Mouse (Mus musculus): ENCODE measurements around the gene Gm5148. TPM values are rescaled to one million over a fixed set of nuclear protein-coding genes. Genes with fewer than 3 reads are reported as not detected.
A peak's percentile ranks its signal among the peaks of the same experiment; 100 is the strongest.

The Gm5148 gene
- polyA plus RNA-seq, 1 experiment, result 6.5 TPM

- no peak for DNase-seq (ENCODE audit: low spot score)
These were observed 14.1 kb upstream of the Gm5148 start for GRCm38 (mm10) chr3:37738171-37738950.

DNA sequence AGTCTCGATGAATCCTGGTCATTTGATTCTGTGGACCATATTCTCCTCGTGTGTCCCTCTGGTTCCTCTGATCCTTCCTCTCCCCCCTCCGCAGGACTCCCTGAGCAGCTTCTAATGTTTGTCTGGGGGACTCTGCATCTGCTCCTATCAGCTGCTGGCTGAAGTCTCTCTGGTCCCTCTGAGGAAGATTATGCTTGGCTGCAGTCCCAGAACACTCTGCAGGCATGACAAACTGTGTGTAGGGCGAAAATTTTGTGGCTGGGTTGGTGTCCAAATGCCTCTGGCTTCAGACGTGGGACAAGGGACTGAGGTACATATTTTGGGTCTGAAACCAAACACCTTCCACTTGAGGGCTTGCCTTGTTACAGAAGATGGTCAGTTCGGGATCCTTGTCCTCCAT lies 13.1 kb upstream of the Gm5148 start:
- no peak for DNase-seq (ENCODE audit: low spot score)

DNA sequence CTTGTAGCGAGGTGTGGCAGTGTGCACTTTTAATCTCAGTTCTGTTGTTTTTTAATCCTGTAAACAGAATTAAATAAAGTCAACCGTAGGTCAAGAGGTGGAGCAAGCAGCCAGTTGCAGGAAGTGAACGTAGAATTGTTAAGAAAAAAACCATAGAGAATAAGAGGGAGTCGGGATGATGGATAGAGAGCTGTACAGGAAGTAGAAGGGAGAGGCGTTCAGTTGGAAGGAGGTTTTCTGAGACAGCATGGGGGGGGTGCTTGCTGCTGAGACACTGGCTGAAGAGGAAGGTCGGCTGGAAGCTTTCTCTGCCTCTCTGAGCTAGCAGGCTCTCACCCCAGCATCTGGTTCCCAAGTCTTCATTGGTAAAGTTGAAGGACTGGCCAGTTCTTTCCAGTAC lies 10.9 kb upstream of the Gm5148 start:
- no peak for DNase-seq (ENCODE audit: low spot score)

DNA sequence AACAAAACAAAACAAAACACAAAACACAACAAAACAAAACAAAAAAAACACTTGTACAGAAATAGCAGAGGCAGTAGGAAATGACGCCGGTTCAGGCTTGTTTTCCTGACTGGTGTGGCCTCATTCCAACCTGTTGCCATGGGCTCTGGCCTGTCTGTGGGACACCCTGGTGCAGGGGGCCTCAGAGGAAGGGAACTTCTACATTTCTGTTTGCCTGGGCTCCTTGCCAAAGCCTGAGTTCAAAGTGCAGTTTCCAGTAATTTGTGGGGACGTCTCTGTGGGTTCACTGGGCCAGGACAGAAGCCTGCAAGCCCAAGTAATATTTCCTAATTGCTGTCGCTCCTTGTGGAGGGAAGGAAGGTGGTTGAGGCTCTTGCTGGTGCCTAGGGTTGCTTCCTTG lies 4.9 kb upstream of the Gm5148 start:
- DNase-seq (ENCODE audit: low spot score), result no peak

DNA sequence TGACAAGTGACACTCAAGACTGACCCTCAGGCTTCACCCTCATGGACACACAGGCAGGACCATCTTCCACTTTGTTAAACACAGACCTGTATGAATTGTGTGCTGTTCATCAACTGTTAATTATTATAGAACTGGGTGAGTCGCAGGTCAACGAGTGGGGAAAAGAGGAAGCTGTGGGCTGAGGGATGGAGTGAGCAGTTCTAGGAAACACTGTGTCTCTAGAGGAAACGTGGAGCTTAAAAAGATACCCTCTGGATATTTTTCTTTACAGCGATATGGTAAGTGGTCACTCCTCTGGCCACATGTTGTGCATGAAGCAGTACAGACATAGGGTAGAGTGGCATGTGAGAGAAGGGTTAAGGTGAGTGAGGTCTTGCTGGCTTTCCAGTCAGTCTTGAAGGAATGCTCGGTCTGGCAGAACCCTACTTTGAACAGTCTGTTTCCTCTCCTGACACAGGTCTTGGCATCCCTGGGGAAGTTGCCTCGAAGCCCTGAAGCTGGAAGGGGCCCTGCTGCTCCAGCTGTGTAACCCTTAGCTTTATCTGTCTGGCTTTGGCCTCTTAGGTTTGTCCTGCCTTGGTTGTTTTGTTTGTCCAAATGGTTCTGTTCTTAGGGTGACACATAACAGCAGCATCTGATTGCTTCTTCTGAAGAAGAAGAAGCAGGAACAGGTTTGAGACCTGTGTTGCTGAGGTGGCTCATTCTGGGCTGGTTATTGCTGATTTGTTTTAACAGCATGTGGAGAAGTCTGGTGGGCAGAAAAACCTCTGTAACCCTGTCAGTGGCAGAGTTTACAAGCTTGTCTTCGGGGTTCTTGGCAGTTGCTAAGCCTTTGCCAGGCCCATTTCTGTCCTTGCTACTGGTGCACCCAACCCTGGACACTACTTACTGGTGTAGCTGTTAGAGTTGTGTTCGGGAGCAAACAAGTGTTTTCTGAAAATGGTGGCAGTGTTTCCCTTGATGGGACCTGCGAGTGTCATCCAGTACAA lies 4.1 kb upstream of the Gm5148 start:
- DNase-seq (ENCODE audit: low spot score), result no peak

- DNase-seq (ENCODE audit: low spot score), result no peak
These were observed 3.1 kb upstream of the Gm5148 start for GRCm38 (mm10) chr3:37727392-37727791.

GRCm38 (mm10) chr3:37726501-37727140 lies 2.3 kb upstream of the Gm5148 start:
- no peak for DNase-seq (ENCODE audit: low spot score)

GRCm38 (mm10) chr3:37724946-37725735 lies 851 bp upstream of the Gm5148 start:
- no peak for DNase-seq (ENCODE audit: low spot score)

GRCm38 (mm10) chr3:37723662-37724170 lies 574 bp downstream of the Gm5148 start:
- no peak for DNase-seq (ENCODE audit: low spot score)

- DNase-seq (ENCODE audit: low spot score), result no peak
These were observed 1.2 kb downstream of the Gm5148 start for GRCm38 (mm10) chr3:37723061-37723521.

DNA sequence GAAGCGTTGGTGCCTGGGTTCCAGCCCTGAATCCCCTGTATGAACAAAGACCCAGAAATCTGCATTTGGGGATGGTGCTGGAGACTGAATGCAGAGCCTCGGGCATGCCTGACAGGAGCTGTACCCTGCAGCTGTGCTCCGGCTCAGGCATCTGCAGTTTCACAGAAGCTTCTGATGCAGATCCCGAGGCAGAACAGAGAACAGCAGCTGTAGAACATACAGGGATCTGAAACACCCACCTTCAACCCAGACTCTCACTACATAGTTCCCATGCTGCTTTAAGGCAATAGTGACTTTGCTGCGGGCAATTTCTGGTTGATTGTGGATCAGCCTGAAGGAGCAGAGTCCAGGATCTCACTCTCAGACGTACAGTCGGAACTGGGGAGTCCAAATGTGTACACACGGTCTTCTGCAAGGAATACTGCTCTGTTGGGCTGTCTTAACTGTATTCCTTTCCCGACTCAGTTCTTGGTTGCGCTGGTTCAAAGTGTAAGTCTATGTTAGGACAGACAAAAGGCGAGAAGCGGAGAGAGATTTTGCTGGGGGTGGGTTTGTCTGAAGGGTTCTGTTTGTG lies 1.7 kb downstream of the Gm5148 start:
- DNase-seq (ENCODE audit: low spot score), result no peak

DNA sequence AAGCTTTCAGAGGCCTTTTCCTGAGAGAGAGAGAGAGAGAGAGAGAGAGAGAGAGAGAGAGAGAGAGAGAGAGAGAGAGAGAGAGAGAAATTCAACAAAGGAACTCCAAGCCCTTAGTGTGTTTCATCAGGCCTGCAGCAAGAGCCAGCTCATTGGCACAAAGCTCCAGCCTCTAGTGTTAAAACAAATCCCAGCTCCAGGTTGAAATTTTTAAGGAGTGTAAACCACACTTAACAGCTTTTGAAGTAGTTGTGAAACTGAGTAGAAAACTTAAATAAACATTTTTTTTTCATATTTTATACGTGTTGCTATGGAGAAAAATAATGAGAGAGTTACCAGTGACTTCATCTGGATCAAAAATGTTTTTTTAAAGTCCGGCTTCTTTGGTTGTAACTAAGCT lies 7.3 kb downstream of the Gm5148 start:
- DNase-seq (ENCODE audit: low spot score), result no peak

- DNase-seq (ENCODE audit: low spot score), result no peak
These were observed 8.6 kb downstream of the Gm5148 start for GRCm38 (mm10) chr3:37715734-37716133.

- peak; percentile 41 for DNase-seq (ENCODE audit: low spot score)
These were observed 11.8 kb downstream of the Gm5148 start for GRCm38 (mm10) chr3:37712501-37712900.

DNA sequence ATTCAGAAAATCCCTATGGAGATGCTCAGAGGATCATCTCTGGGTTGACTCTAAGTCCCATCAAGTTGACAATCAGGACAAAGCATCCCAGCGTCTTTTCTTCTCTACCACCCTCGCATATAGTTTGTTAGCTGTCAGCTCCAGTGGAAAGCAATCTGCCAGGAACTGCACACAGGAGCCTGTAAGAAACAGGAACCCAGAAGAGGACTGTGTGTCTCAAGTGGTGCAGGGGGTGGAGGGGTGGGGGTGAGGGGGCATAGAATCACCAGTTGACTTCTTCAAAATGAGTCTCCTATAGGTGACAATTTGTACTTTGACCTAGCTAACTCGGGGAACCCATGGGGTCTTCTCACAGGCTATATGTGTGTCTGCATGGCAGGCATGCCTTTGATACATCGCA lies 12.7 kb downstream of the Gm5148 start:
- DNase-seq (ENCODE audit: low spot score), result no peak

DNA sequence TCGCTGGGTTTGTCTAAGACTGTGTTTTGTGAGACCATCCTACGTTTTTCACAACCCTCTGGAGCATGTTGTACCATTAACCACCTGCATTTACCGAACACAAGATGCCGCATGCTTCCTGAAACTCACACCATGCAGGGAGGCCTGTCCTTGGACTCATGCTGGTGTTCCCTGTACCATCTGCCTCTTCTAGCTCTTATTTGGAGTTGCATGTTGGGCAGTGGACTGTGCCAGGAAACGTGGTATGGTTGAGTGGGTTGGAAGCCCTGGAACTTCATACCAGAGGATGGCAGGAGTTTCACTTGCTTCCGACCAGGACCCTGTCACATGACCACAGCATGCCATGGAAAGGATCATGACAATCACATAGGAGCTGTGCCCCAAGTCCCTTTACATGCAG lies 16.5 kb downstream of the Gm5148 start:
- DNase-seq (ENCODE audit: low spot score), result no peak

DNA sequence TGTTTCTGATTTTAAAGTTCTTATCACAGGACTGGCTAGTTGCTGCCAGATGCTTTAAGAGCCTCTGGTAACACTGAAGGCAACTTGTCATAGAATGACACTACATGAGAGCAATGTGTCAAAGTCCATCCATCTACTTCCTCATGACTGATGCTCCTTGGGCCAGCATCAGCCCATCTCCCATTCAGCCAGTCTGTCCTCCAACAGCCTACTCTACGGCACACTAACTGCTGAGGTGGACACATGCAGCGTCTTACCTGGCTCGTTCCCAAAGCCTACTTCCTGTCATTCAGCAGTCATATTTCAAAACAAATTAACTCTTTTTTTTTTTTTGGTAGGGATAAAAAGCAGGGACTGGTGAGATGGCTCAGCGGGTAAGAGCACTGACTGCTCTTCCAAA lies 17.9 kb downstream of the Gm5148 start:
- no peak for DNase-seq (ENCODE audit: low spot score)

DNA sequence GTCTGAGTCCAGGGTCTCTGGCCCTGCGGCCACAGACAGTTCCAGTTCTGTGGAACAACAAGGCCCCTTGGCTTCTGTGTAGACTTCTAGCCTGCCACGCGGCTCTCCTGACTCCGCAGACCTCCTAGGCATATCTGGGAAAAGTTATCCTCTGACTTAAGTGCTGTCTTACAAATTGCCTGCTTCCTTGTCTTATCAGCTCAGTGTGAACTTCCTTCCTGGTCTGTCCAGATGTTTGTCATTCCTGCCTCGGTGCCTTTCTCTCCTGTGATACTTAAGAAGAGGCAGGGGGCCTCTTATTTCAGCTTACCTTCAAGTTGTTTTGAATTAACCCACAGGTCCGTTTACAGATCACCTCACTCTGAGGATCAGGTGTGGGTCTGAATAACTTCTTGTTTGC lies 18.9 kb downstream of the Gm5148 start:
- DNase-seq (ENCODE audit: low spot score), result no peak

DNA sequence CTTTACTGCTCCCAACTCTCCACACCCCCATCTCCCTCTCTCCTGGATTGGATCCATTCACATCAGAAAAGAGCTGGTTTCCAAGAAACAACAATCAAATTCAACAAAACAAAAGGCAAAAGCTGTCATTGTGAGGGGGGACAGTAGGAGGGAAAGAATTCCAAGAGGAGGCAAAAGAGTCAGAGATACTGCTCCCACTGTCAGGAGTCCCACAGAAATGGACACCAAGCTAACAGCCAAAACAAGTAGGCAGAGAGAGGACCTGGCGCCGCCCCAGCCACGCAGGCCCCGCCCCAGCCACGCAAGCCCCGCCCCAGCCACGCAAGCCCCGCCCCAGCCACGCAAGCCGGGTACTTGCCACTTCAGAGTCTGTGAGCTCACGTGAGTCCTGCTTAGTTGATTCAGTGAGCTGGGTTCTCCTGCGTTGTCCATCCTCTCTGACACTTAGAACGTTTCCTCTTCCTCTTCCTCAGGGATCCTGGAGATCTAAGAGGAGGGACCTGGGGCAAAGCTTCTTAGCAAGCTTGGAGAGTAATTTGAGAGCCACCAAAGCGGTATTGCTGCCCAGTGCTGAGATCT lies 19.5 kb downstream of the Gm5148 start:
- DNase-seq (ENCODE audit: low spot score), result no peak

- no peak for DNase-seq (ENCODE audit: low spot score)
These were observed 21.2 kb downstream of the Gm5148 start for GRCm38 (mm10) chr3:37703066-37703465.

All from urinary bladder, adult 2 months (tissue).